In the genomic region with DNA sequence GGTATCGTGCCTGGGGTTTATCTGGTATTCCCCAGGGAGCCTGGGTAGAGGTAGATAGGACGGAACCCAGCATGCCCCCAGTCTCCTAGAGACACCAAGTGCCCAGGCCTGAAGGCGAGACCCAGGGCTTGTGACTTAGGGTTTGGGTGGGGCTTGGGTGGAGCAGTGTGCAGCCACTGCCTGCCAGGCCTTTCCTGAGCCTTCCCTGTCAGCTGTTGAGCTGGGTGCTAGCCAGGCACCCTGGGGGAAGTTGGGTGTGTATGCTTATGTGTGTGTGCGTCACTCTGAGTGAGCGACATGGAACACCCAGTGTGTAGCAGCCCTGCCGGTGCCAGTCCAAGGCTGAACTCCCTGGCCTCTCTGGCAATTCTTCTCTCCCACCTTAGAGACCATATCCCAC, we compare ENCODE assay signal across 10 mouse cellular contexts.
A peak's percentile ranks its signal among the peaks of the same experiment; 100 is the strongest.
DNase-seq lines count a peak whose midpoint lies in the region; ATAC-seq lines count a peak whose summit lies in the region.
"Had no signal": no experiment of that assay in that cellular context is flagged by ENCODE, and none has a peak within 500 bp of the region (broad histone marks: within the 10 kb centered on the region; RNA-seq: fewer than 3 reads in every experiment).

No protein-coding gene starts in this region.

- peaks cover 9% of the 10 kb centered on the region; the same call in 1 of the 2 replicates for H3K4me1 ChIP-seq in hindbrain, embryonic 12.5 days
- H3K4me1 ChIP-seq in hindbrain, embryonic 11.5 days (replicated peaks; ENCODE audit: control insufficient read depth, insufficient read depth, low read length), result no peaks in the 10 kb centered on the region

- H3K36me3 ChIP-seq in hindbrain, embryonic 12.5 days, result no peaks in the 10 kb centered on the region
- no peaks in the 10 kb centered on the region for H3K36me3 ChIP-seq in hindbrain, embryonic 11.5 days (ENCODE audit: control insufficient read depth, insufficient read depth, low read length)
- H3K36me3 ChIP-seq: embryonic facial prominence, embryonic 12.5 days had no signal

- H3K4me3 ChIP-seq in hindbrain, embryonic 12.5 days, result no peak overlapping the region
- no peak overlapping the region for H3K4me3 ChIP-seq in hindbrain, embryonic 11.5 days (ENCODE audit: low read depth, low read length)
- H3K4me3 ChIP-seq: embryonic facial prominence, embryonic 12.5 days had no signal

- no peak for DNase-seq in hindbrain, embryonic 11.5 days (ENCODE audit: low spot score)
- peak; percentile 53 for DNase-seq in cerebellum, adult 9-11 months
- peak; percentile 54 to 63 for DNase-seq in heart, postnatal 10 days
- no peak for DNase-seq in kidney, postnatal 14 days
- no peak for DNase-seq in frontal cortex, postnatal 14 days (ENCODE audit: low spot score in 2 of 2)
- no peak for DNase-seq in left cerebral cortex, postnatal 36 days (ENCODE audit: low spot score in 2 of 2)

- intact Hi-C loops in heart, postnatal 10 days (cut with DNase I), result loop anchor here (2.0 kb wide), 1 partner anchor 157 kb away; no protein-coding TSS in a partner anchor
- intact Hi-C loops in left cerebral cortex, postnatal 36 days (cut with DNase I), result loop anchor here (2.0 kb wide), 2 partner anchors 99 to 157 kb away; no protein-coding TSS in a partner anchor

- H3K9ac ChIP-seq in hindbrain, embryonic 12.5 days, result no peak overlapping the region
- H3K9ac ChIP-seq in hindbrain, embryonic 11.5 days (ENCODE audit: low read depth, low read length), result no peak overlapping the region
- H3K9ac ChIP-seq: embryonic facial prominence, embryonic 12.5 days had no signal

- H3K27me3 ChIP-seq in hindbrain, embryonic 12.5 days, result no peaks in the 10 kb centered on the region
- no peaks in the 10 kb centered on the region for H3K27me3 ChIP-seq in hindbrain, embryonic 11.5 days (ENCODE audit: control insufficient read depth, insufficient read depth, low read length)
- H3K27me3 ChIP-seq: embryonic facial prominence, embryonic 12.5 days had no signal

- no peak overlapping the region for H3K4me2 ChIP-seq in hindbrain, embryonic 12.5 days (replicated peaks)
- no peak overlapping the region for H3K4me2 ChIP-seq in hindbrain, embryonic 11.5 days (replicated peaks; ENCODE audit: low read depth, low read length)
- H3K4me2 ChIP-seq: embryonic facial prominence, embryonic 12.5 days; liver, embryonic 11.5 days had no signal

- H3K27ac ChIP-seq in hindbrain, embryonic 12.5 days, result no peak overlapping the region
- H3K27ac ChIP-seq in hindbrain, embryonic 11.5 days (ENCODE audit: low read depth, low read length), result no peak overlapping the region
- H3K27ac ChIP-seq: embryonic facial prominence, embryonic 12.5 days had no signal

- WGBS in hindbrain, embryonic 12.5 days, result 90% methylated on average over 6 of the region's 6 CpGs
- 82% methylated on average over 6 of the region's 6 CpGs for WGBS in hindbrain, embryonic 11.5 days

- H3K9me3 ChIP-seq in hindbrain, embryonic 12.5 days (replicated peaks), result no peaks in the 10 kb centered on the region
- H3K9me3 ChIP-seq in hindbrain, embryonic 11.5 days (ENCODE audit: control insufficient read depth, low read length), result no peaks in the 10 kb centered on the region
- H3K9me3 ChIP-seq: embryonic facial prominence, embryonic 12.5 days had no signal

- ATAC-seq in hindbrain, embryonic 12.5 days (ENCODE audit: low FRiP score), result peak; percentile 12; the same call in 1 of the 2 replicates
- no peak for ATAC-seq in hindbrain, embryonic 11.5 days (ENCODE audit: low FRiP score)
- peak; percentile 30; the same call in 1 of the 2 replicates for ATAC-seq in megakaryocyte, adult 5-6 weeks (ENCODE audit: poor library complexity, severe bottlenecking)

Comparison
In these comparisons a context has a peak if more than half of its experiments do, and no peak if none do; other contexts are left out.
1. DNase-seq: peak in cerebellum, adult 9-11 months (single experiment) and heart, postnatal 10 days (2 of 2); none in hindbrain, embryonic 11.5 days (single experiment), kidney, postnatal 14 days (single experiment), frontal cortex, postnatal 14 days (0 of 2) and left cerebral cortex, postnatal 36 days (0 of 2).